Comparison of ENCODE assay signal across 8 mouse cellular contexts in genomic region chr7:49558895-49559294, GRCm38 (mm10).
A peak's percentile ranks its signal among the peaks of the same experiment; 100 is the strongest.
DNase-seq lines count a peak whose midpoint lies in the region; ATAC-seq lines count a peak whose summit lies in the region.

No protein-coding gene starts in this region.

- no peak for DNase-seq in heart, postnatal 25 days (ENCODE audit: low spot score)
- DNase-seq in NIH3T3 (ENCODE audit: low read depth) = peak; percentile 84
- DNase-seq in cerebellum, postnatal 10 days = peak; percentile 78 to 84
- peak; percentile 57 for DNase-seq in kidney, postnatal 10 days
- DNase-seq in MN1 (ENCODE audit: low spot score) = no peak
- no peak for DNase-seq in yolk sac, embryonic 10.5 days (ENCODE audit: low spot score)

- intact Hi-C loops in heart, postnatal 25 days (cut with DNase I) = no loop called here

- H3K4me1 ChIP-seq in heart, embryonic 14.5 days (ENCODE audit: control insufficient read depth in 2 of 2, insufficient read depth in 2 of 2, low read length in 2 of 2) = peaks cover 42 to 60% of the 10 kb centered on the region in 2 experiments

- 43% methylated on average over 5 of the region's 5 CpGs for WGBS in heart, embryonic 14.5 days

- peak overlapping the region; percentile 45 for H3K4me2 ChIP-seq in heart, embryonic 14.5 days (ENCODE audit: low read length)

- ATAC-seq in heart, embryonic 14.5 days (ENCODE audit: insufficient number of reproducible peaks, insufficient read depth, low FRiP score, low read depth) = no peak
- ATAC-seq in activated CD4-positive, CD25-positive, alpha-beta regulatory T cell, adult 4 months = no peak

- H3K27me3 ChIP-seq in heart, embryonic 14.5 days (ENCODE audit: control insufficient read depth, insufficient read depth, low read length) = no peaks in the 10 kb centered on the region

- no peaks in the 10 kb centered on the region for H3K9me3 ChIP-seq in heart, embryonic 14.5 days (ENCODE audit: control insufficient read depth, low read length)

- peak overlapping the region; percentile 89 to 94 for H3K27ac ChIP-seq in heart, embryonic 14.5 days (replicated peaks in 1 of 2; ENCODE audit: control insufficient read depth in 1 of 2, insufficient read depth in 1 of 2, low read depth in 2 of 2, low read length in 2 of 2)

- H3K36me3 ChIP-seq in heart, embryonic 14.5 days (ENCODE audit: control insufficient read depth, insufficient read depth, low read length) = peaks cover 72% of the 10 kb centered on the region

- no peak overlapping the region for H3K4me3 ChIP-seq in heart, embryonic 14.5 days (ENCODE audit: control insufficient read depth in 1 of 2, insufficient read depth in 1 of 2, low read depth in 1 of 2, low read length in 2 of 2)

- peak overlapping the region; percentile 45 for H3K9ac ChIP-seq in heart, embryonic 14.5 days (ENCODE audit: low read length)

Comparison
In these comparisons a context has a peak if more than half of its experiments do, and no peak if none do; other contexts are left out.
1. DNase-seq: peak in NIH3T3 (single experiment), cerebellum, postnatal 10 days (2 of 2) and kidney, postnatal 10 days (single experiment); none in heart, postnatal 25 days (single experiment), MN1 (single experiment) and yolk sac, embryonic 10.5 days (single experiment).